Mouse (Mus musculus) layer of hippocampus, adult 2 months (tissue): Measurements from ENCODE around the gene Esd. TPM values are rescaled to one million over a fixed set of nuclear protein-coding genes. Genes with fewer than 3 reads are reported as not detected.

Experiments used
- DNase-seq, 2 experiments: peaks; one replicate each; pipeline ENCODE4 v3.0.0; 2022; ENCODE audit warnings: low spot score in 2 of 2
- H3K27ac ChIP-seq: fragments of 200-600 bp; 2 replicates; pipeline ENCODE4 v1.8.1; 2022
- H3K4me3 ChIP-seq: fragments of 200-600 bp; 2 replicates; pipeline ENCODE4 v1.8.1; 2022; ENCODE audit warnings: mild to moderate bottlenecking
- CTCF ChIP-seq: fragments of 200-600 bp; conservative IDR thresholded peaks from 2 replicates; pipeline ENCODE4 v1.8.1; 2022; ENCODE audit warnings: antibody characterized with exemption, mild to moderate bottlenecking, moderate library complexity
- long read RNA-seq, 2 experiments: library from polyadenylated mRNA; stranded (forward); transcript quantifications; one replicate each; pipeline ENCODE4 v2.0.0; 2021; ENCODE audit warnings: borderline mapping rate in 2 of 2
- total RNA-seq, 2 experiments: library from RNA; stranded (reverse); gene quantifications; 2 replicates each; pipeline ENCODE4 v1.2.3; 2021

Gene Esd
- total RNA-seq, result 10 to 100 TPM; 83.2 to 90.8 TPM
- long read RNA-seq, experiment 1, transcript Esd-201 (9 exons, 1,988 nt), result major isoform, 51 of 60 reads
- long read RNA-seq, experiment 1, partial matches to known transcripts, result 3 of 60 reads
- long read RNA-seq, experiment 1, other reads (novel, unspliced or antisense), result 3 of 60 reads
- long read RNA-seq, experiment 2, transcript Esd-201 (9 exons, 1,988 nt), result major isoform, 58 of 68 reads
- long read RNA-seq, experiment 2, partial matches to known transcripts, result 5 of 68 reads
- long read RNA-seq, experiment 2, other reads (novel, unspliced or antisense), result 1 of 68 reads

DNA sequence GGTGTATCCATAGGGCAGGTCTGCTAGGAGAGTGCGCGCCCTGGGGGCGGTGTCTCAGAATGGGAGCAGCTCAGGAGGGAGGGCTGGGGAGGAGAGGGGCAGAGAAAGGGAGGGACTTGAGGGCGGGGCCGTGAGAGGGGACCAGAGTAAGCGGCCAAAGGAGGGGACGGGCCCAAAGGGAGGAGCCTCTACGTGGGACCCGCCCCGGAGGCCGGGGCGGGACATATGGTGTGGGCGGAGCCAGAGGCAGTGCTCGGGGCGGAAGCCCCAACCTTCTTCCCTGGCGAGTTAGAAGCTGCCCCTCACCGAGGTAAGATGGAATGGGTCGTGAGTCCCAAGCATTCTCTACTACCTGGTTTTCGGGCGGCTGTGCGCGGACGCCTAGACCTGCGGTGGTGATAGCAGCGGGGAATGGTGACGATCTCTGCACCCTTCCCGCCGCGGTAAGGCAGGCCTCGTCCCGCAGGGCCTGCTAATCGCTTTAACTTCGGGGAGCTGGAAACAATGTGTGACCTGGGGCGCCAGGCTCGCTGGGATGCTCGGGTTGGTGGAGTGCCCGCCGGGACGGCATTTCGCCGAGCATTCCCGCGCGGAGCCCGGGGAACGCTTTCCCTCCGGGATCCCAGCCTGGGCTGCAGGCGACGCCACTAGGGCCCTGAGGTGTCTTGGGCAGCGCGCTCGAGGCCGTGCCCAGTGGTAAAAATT is at the start of gene Esd:
Esd (plus strand) TSS at position 219 of the 705 bp plus-strand sequence.
- TF ChIP-seq CTCF, result 0 out of 2 replicates have a peak, but pooled peaks have one; percentile 15
- DNase-seq, result peak; percentile 87 to 89
- H3K4me3 ChIP-seq, result peak within 1 kb of the TSS; percentile 69
- peak within 1 kb of the TSS; percentile 74 for H3K27ac ChIP-seq

DNA sequence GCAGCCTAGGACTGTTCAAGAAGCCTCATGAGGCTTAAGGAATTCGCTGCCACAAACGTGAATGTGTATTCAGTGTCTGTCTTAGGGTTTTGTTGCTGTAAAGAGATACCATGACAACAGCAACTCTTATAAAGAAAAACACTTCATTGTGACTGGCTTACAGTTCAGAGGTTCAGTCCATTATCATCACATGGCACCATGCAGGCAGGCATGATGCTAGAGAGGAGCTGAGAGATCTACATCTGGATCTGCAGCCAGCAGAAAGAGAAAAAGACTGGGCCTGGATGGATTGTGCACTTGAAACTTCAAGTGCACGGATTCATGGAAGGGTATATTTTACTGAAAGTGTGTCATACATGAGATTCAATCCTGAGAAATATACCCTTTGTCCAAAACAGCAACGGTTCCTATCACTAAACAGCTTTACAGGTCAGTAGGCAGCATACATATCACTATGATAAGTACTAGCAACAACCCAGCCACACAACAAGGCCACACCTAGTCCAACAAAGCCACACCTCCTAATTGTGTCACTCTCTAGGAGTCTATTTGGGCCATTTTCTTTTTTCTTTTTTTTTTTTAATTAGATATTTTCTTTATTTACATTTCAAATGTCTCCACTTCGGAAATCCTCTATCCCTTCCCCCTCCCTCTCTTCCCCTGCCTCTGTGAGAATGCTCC is 47.7 kb upstream of the Esd start:
- no peak for DNase-seq
- Histone ChIP-seq H3K4me3 (no peak overlapping the region), H3K27ac (no peak overlapping the region)
- TF ChIP-seq CTCF, result no peak

DNA sequence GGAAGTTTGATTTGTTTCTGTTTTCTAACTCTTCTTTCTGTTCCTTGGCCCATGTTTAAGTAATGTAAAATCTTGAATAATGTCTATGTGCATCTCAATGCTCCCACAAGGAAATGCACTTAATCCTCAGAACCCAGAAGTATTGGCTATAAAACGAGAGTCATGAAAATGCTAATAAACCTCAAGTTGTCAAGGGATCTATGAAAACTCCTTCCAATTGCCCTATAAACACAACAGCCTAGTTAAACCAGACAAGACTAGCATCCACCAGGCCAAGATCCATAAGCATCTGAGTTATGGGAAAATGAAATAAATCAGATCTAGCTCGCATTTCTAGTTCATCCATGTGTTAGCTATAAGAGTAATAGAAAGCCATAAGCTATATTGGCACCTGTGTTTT is 40.1 kb upstream of the Esd start:
- H3K27ac ChIP-seq, result no peak overlapping the region
- no peak overlapping the region for H3K4me3 ChIP-seq
- DNase-seq, result no peak
- no peak for TF ChIP-seq CTCF

DNA sequence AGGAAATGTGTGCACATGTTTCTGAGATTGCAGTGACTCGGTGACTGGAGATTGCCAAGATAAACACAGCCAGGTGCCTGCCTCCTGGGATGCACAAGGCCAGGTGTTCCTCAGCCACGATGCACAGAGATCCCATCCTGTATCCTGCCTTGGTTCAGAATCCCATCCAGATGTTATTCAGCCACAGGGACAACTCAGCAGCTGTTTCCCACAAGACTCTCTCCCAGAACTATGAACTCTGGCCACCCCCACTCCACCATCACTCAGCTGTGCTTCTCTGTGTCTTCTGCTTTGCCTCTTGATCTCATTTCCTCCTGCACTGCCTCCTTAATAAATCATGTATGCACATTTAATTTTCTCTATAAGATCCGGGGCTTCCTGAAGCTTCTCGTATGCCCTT is 35.3 kb upstream of the Esd start:
- DNase-seq, result no peak
- no peak for TF ChIP-seq CTCF
- no peak overlapping the region for H3K27ac ChIP-seq
- H3K4me3 ChIP-seq, result no peak overlapping the region

DNA sequence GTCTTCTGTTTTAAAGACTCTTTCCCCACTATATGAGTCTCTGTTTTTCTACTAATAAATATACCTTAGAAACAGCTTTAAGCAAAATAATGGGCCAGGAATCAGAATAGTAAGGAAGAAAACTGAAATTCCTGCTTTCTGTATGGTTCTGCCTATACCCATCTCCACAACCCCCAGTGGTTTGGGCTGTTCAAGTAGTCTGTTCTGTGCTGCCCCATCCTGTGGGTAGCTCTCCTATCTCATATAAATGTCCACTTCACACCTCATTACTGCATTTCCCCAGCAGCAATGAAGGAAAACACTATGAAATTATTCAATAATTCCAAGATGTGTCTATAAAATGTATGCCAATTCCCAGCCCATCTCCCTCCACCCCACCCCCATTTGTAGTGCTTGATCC is 34.7 kb upstream of the Esd start:
- TF ChIP-seq CTCF, result no peak
- DNase-seq, result no peak
- Histone ChIP-seq H3K4me3 (no peak overlapping the region), H3K27ac (no peak overlapping the region)

DNA sequence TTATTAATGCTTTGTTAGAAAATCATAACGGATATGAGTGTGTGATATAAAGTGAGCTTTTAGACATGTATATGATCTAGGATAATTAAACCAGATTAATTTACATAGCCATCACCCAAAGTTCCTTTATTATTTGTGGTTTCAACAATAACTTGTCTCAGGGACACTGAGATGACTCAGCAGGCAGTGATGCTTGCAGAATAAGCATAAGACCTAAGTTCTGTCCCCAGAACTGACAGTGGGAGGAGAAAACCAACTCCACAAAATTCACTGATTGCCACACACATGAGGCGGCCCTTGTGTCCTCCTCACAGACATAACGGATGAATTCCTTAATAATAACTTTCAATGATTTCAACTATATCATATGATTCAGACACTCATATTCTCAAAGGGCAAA is 32.9 kb upstream of the Esd start:
- H3K27ac ChIP-seq, result no peak overlapping the region
- no peak for TF ChIP-seq CTCF
- H3K4me3 ChIP-seq, result no peak overlapping the region
- DNase-seq, result no peak

DNA sequence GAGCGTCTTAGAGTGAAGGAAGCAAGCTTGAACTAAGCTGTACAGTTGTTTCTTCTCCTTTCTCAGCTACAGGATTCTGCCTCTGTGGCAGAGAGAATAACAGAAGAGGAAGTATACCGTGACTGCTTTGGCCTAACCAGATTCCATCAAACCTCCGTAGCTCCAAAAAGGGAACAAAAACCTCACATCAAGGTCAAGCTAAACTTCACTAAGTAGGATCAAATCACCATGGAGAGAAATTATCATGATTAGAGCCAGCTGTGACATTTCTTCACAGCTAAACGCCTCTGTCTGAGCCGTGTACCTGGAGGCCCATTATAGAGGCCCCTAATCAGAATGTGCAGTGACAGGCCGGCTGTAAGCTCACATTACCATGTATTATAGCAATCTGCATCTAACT is 28.2 kb upstream of the Esd start:
- no peak for DNase-seq

DNA sequence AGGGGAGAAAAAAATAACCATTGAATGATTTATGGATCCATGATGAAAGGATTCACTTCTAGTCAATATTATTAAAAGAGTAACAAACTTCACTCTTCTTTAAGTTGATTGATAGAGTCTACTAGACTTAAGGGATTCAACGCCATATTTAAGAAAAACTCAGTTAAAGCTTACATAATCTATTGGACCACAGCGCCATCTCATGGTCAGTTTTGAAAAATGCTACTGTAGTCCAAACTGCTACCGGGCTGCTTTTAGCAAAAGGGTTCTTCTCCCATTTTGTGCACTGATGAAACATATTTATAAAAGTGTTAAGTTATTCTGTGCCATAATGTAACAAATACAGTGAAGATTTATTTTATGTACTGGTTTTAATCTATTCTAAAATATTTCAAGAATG is 23.0 kb upstream of the Esd start:
- TF ChIP-seq CTCF, result peak; percentile 87
- peak; percentile 9 to 56 for DNase-seq
- H3K4me3 ChIP-seq, result no peak overlapping the region
- no peak overlapping the region for H3K27ac ChIP-seq

More for the DNA sequence above, 28.2 kb upstream of the Esd start:
- Histone ChIP-seq H3K27ac (no peak overlapping the region), H3K4me3 (no peak overlapping the region)
- no peak for TF ChIP-seq CTCF

DNA sequence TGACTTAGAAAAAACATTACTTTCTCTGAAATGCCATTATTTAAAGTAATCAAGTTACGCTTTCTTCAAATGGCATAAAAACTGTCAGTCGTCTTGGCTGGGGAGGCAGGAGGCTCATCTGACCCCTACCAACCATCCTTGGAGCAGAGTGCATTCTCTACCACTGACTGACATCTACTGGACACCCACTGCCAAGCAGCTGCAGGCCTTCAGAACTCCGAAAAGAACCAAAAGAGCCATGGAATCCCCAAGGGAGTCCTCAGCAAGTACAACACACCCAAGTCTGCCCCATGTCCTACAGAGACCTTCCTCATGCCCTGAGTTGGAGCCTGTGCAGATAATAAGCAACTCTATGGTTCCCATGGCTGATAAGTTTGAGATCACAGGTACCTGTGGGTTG is 8.6 kb upstream of the Esd start:
- Histone ChIP-seq H3K27ac (no peak overlapping the region), H3K4me3 (no peak overlapping the region)
- peak; percentile 47 for TF ChIP-seq CTCF
- no peak for DNase-seq

DNA sequence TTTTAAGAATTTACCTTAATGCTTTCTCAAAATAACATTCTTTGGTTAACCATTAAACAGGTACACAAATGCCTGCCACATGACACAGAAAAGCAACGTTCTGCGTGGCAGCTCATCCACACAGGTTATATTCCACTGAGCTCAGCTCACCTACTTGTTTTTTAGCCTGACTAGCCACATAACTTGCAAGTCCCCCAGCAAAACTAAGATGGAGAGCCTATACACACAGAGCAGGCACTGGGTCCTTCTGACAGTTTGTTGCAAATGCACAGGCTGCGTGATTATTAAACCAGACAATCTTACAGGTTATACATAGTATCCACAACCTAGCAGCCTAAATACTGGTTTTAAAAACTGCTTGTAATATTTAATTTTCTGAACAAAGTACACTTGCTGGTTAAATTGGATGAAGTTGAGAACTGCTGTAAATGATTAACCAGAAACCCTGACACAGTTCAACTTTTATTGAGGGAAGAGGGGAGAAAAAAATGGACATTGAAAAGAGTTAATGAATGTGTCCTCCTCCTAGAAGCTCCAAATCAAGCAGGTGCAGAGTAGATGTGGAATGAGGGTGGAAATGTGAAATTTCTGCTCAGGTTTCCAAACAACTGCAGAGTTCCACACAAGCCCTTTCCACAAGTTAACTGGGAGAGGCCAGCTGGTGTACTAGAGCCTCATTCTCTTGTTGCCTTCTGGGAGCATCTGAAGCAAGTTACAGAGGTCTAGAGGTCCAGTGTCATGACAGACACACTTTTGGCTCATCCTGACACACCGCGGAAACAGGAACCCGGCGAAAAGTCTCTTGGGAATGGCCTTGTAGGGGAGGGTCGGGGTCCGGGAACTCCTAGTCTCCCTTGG is 647 bp upstream of the Esd start:
- TF ChIP-seq CTCF, result no peak
- Histone ChIP-seq H3K4me3 (peak overlapping the region; percentile 69), H3K27ac (peak overlapping the region; percentile 39; the same call in 1 of the 2 replicates)
- peak in 1 of 2 experiments; percentile 5 for DNase-seq

DNA sequence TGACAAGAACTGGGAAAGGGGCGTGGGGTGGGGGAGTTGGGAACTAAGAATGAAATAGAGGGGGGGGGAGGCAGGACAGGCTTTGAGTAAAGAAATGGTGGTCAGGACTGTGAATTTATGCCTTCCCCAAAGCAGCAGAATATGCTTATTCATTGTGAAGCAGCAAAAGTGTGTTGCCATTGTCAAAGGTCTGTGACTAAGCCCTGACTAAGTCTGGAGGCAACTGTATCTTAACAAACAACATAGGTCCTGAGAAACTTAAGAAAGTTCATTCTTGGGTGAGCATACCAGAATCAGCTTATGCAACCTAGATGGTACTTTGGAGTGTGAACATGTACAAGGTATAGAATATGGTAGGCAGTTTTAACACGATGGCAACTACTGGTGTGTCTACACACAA is 1.3 kb downstream of the Esd start:
- H3K27ac ChIP-seq, result no peak overlapping the region
- no peak for DNase-seq
- no peak overlapping the region for H3K4me3 ChIP-seq
- no peak for TF ChIP-seq CTCF

DNA sequence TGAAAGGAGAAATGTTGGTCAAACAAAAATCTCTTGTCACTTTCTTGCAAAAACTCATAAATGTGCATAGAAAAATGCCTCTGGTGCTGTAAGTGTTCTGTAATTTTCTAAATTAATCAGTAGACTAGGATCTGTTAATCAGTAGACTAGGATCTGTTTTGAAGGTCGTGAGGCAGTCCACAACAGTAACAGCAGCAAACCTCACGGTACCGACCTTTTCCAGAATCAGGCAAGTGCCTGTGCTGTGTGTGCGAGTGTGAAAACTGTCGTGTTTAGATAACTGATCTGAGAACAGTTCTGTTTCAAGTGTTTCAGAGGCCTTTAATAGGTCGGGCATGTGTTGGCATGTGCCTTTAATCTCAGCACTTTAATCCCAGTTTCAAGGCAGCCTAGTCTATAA is 3.4 kb downstream of the Esd start:
- H3K27ac ChIP-seq, result no peak overlapping the region
- TF ChIP-seq CTCF, result no peak
- DNase-seq, result no peak
- no peak overlapping the region for H3K4me3 ChIP-seq
